Mouse (Mus musculus) left cerebral cortex, adult 2 months (tissue): ENCODE results near the gene Gemin6. TPM values are rescaled to one million over a fixed set of nuclear protein-coding genes. Genes with fewer than 3 reads are reported as not detected.
"Not testable (repeated sequence)": the region's sequence is repeated elsewhere in the genome, so short reads cannot be mapped to it uniquely, and the experiment has no call there.

ENCODE experiments used
- DNase-seq, 2 experiments: peaks; one replicate each; pipeline ENCODE4 v3.0.0; 2021 to 2022; ENCODE audit warnings: low spot score in 2 of 2, mixed read lengths in 1 of 2; ENCODE audit errors: extremely low spot score in 1 of 2
- H3K27ac ChIP-seq: fragments of 200-600 bp; 2 replicates; pipeline ENCODE4 v1.8.1; 2022
- H3K4me3 ChIP-seq: fragments of 200-600 bp; 2 replicates; pipeline ENCODE4 v1.8.1; 2022
- CTCF ChIP-seq: fragments of 200-600 bp; IDR thresholded peaks from 2 replicates; pipeline ENCODE4 v1.8.1; 2022; ENCODE audit warnings: antibody characterized with exemption, mild to moderate bottlenecking, moderate library complexity
- intact Hi-C: fragments of 180-260 bp; cut with DNase I; formaldehyde crosslinking; loops from one replicate; pipeline ENCODE4 v1.15.1; 2025
- long read RNA-seq, 2 experiments: library from polyadenylated mRNA; stranded (forward); transcript quantifications; one replicate each; pipeline ENCODE4 v2.0.0; 2021; ENCODE audit warnings: borderline mapping rate in 2 of 2
- total RNA-seq, 2 experiments: library from RNA; stranded (reverse); gene quantifications; 2 replicates each; pipeline ENCODE4 v1.2.3; 2021

Gemin6 gene
- total RNA-seq, result 1 to 10 TPM; 5.3 to 5.9 TPM
- long read RNA-seq, experiment 1, transcript Gemin6-201 (3 exons, 1,134 nt), result major isoform, 5 of 8 reads
- long read RNA-seq, experiment 1, partial matches to known transcripts, result 2 of 8 reads
- long read RNA-seq, experiment 1, other reads (novel, unspliced or antisense), result 1 of 8 reads
- long read RNA-seq, experiment 2, partial matches to known transcripts, result 0 of 3 reads
- long read RNA-seq, experiment 2, other reads (novel, unspliced or antisense), result 2 of 3 reads

DNA sequence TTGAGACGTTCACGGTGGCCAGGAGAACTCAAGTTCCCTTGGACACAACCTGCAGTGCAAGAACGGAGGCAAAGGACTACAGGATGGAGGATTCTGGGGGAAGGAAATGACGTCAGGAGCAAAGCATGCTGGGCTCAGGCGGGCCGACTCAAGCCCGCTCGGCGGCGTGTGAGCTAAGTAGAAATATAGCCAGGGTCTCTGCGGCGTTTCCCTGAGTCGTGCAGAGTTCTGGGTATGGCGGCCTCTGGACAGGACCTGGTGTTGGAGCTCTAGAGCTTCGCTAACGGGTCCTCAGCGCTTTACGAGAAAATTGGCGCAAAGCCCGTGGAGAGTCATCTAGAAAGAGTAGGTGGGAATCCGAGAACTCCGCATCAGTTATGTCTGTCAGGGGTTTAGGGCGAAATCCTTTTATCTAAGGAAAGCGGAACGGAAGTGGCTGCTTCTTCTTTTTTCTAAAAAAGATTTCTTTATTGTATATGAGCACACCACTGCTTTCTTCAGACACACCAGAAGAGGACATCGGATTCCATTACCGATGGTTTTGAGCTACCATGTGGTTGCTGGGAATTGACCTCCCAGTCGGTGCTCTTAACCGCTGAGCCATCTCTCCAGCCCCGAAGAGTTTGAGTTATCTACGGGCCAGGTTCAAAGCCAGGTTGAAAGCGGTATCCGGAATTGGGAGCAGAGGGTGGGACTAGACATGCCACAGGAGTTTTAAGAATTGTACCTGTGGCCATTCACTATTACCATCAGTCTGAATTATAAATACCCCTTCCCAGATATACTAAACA lies at the start of gene Gemin6:
TSS of gene Gemin6 (plus strand) at position 116 of the 791 bp plus-strand sequence.
- peak within 1 kb of the TSS; percentile 79 for H3K27ac ChIP-seq
- intact Hi-C loops, result no loop called here
- DNase-seq, result peak; percentile 85 to 87
- no peak for TF ChIP-seq CTCF
- H3K4me3 ChIP-seq, result peak within 1 kb of the TSS; percentile 69

DNA sequence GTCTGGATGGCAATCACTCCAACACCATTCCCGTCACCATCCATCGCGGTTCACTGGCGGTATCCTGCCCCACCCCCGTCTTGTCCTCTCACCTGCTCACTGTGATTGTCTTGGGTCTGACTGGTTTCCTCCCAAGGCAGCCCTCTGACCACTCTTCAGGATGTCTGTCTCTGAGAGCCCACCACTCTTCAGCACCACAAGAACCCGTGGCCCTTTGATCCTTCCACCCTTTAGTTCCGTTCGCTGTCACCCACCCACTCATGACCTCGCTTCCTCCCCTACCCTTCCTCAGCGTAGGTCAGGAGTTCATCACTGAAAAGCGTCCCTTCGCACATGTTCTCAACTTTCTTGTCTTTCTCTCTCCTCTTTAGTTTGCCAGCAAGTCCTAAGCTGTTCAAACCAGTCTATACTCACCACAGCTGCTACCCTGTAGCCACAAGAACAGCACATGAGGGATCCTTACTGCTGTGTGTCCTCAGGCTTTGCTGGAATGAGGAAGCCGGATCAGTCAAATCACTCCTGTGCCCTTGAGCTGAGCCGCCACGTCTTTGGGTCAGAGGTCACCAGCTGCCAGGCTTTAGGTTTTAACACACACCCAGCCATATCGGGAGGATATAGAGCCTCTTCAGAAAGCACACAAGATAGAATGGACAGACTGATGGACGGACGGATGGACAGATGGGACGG lies 49.4 kb upstream of the Gemin6 start:
- DNase-seq, result no peak
- TF ChIP-seq CTCF, result no peak
- Histone ChIP-seq H3K27ac (no peak overlapping the region), H3K4me3 (no peak overlapping the region)
- intact Hi-C loops, result loop anchor here (5.0 kb wide), 1 partner anchor 308 kb away; no protein-coding TSS in a partner anchor

GRCm38 (mm10) chr17:80175386-80175739 lies 48.9 kb upstream of the Gemin6 start:
- intact Hi-C loops, result loop anchor here (5.0 kb wide), 1 partner anchor 308 kb away; no protein-coding TSS in a partner anchor
- TF ChIP-seq CTCF, result no peak
- no peak overlapping the region for H3K4me3 ChIP-seq
- no peak overlapping the region for H3K27ac ChIP-seq
- DNase-seq, result no peak

DNA sequence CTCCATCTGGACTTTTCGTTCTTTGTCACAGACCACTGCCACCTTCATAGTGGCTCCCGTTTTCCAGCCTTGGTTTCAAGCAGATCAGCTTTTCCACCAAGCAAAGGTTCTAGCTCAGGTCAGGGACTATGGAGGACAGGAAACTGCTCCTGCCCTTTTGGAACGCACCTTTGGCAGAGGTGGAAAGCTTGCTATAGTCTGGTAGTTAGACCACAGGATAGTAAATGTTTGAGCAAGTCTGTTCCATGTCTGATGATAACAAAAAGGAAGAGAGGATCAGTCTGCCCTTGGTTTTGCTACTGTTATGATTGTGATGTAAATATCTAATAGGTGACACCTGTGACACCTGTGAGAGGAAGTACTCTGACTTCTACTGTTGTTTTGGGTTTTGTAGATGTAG lies 48.3 kb upstream of the Gemin6 start:
- no peak for TF ChIP-seq CTCF
- intact Hi-C loops, result loop anchor here (5.0 kb wide), 1 partner anchor 309 kb away; no protein-coding TSS in a partner anchor
- Histone ChIP-seq H3K4me3 (no peak overlapping the region), H3K27ac (no peak overlapping the region)
- DNase-seq, result no peak

DNA sequence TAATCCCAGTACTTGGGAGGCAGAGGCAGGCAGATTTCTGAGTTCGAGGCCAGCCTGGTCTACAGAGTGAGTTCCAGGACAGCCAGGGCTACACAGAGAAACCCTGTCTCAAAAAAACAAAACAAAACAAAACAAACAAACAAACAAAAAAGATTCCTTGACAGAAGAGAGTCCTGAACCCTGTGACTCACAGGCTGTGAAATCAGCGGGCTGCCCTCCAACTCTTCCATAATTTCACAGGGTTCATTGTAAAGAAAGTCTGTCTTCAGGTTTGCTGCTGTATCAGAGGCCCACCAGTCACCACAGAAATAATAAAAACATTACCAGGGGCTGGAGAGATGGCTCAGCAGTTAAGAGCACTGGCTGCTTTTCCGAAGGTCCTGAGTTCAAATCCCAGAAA lies 45.4 kb upstream of the Gemin6 start:
- intact Hi-C loops, result loop anchor here (5.0 kb wide), 1 partner anchor 312 kb away; no protein-coding TSS in a partner anchor
- DNase-seq, H3K4me3 ChIP-seq, H3K27ac ChIP-seq: not testable (repeated sequence)

GRCm38 (mm10) chr17:80179959-80180358 lies 44.3 kb upstream of the Gemin6 start:
- intact Hi-C loops, result loop anchor here (1.0 to 10.0 kb wide), 4 partner anchors 132 to 475 kb away; no protein-coding TSS in a partner anchor
- peak; percentile 84 for TF ChIP-seq CTCF

DNA sequence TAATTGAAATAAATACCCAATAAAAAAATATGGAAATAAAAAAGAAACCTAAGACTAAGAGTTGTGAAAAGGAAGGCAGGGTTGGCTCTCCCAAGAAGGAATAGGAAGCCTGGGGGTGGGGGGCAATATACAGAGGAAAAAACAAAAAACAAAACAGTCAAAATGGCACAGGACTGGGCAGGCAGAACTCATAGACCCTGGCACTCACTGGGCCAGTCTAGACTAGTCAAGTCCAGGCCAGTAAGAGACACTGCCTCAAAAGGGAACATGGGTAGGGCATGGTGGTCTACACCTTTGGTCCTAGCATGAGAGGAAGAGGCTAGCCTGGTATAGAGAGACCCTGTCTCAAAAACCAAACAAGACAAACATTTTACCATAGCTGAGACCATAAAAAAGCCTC lies 43.8 kb upstream of the Gemin6 start:
- intact Hi-C loops, result loop anchor here (1.0 to 10.0 kb wide), 3 partner anchors 132 to 476 kb away; no protein-coding TSS in a partner anchor
- no peak for DNase-seq
- no peak for TF ChIP-seq CTCF
- Histone ChIP-seq H3K27ac (no peak overlapping the region), H3K4me3 (no peak overlapping the region)

More at GRCm38 (mm10) chr17:80179959-80180358, 44.3 kb upstream of the Gemin6 start:
- Histone ChIP-seq H3K27ac (no peak overlapping the region), H3K4me3 (no peak overlapping the region)
- DNase-seq, result peak; percentile 67 to 70

DNA sequence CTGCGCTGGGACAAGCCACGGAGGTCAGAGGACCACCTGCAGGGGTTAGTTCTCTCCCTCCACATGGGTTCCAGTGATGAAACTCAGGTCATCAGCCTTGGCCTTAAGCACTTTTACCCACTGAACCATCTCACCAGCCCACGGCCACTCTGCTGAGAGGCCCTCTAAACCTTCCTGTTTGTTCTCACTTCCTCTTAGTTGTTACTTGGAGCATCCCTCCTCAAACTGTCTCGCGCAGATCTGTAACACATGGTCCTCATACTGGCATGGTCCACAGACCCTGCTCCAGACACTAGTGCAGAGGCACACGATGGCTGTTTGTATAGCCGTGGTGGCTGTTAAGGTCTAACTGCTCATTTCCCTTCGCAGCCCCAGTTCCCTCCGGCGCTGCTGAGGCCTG lies 40.6 kb upstream of the Gemin6 start:
- no peak overlapping the region for H3K27ac ChIP-seq
- DNase-seq, result no peak
- TF ChIP-seq CTCF, result no peak
- intact Hi-C loops, result loop anchor here (10.0 kb wide), 1 partner anchor 479 kb away; no protein-coding TSS in a partner anchor
- no peak overlapping the region for H3K4me3 ChIP-seq

GRCm38 (mm10) chr17:80193075-80193474 lies 31.2 kb upstream of the Gemin6 start:
- TF ChIP-seq CTCF, result peak; percentile 69
- no peak overlapping the region for H3K27ac ChIP-seq
- DNase-seq, result no peak
- intact Hi-C loops, result loop anchor here (10.0 kb wide), 1 partner anchor 528 kb away; no protein-coding TSS in a partner anchor
- H3K4me3 ChIP-seq, result no peak overlapping the region

DNA sequence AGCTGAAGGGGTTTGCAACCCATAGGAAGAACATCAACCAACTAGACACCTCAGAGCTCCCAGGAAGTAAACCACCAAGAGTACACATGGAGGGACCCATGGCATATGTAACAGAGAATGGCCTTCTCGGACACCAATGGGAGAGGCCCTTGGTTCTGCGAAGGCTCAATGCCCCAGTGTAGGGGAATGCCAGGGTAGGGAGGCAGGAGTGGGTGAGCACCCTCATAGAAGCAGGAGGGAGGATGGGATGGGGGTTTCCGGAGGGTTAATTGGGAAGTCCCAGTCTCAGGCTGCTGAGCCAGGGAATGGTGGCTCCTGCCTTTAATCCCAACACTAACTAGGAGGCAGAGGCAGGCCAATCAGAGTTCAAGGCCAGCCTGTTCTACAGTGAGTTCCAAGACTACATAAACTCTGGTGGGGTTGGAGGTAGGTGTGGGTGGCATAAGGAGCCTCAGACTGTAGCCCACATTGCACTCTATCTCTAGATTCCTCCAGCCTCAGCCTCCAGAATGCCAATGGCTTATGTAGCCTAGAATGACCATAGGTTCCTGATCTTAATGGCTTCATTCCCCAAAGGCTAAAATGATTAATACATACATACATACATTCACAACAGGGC lies 25.0 kb upstream of the Gemin6 start:
- H3K27ac ChIP-seq, result no peak overlapping the region
- no peak overlapping the region for H3K4me3 ChIP-seq
- no peak for DNase-seq
- intact Hi-C loops, result loop anchor here (10.0 kb wide), 1 partner anchor 534 kb away; no protein-coding TSS in a partner anchor
- no peak for TF ChIP-seq CTCF

DNA sequence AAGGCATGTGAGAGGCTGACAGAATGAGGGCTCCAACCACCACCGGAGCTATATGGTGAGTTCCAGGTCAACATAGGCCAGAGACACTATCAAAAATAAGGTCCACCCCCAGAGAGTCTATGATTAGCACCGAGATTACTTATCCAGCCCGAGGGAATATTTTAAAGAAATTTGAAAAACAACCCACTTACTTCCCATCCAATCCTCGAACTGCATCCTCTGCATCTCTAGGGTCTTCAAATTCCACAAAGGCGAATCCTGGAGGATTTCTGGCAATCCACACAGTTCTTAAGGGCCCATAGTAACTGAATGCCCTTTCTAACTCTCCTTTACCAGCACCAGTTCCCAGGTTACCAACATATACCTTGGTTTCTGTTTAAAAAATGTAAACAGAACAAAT lies 18.6 kb upstream of the Gemin6 start:
- no peak for TF ChIP-seq CTCF
- intact Hi-C loops, result loop anchor here (5.0 to 10.0 kb wide), 2 partner anchors 308 to 851 kb away; partner anchors contain the start of genes Atl2 and Cdc42ep3
- Histone ChIP-seq H3K4me3 (peak overlapping the region; percentile 87), H3K27ac (no peak overlapping the region; the same call in 1 of the 2 replicates)
- no peak for DNase-seq
